ENCODE assay signal across 9 mouse cellular contexts in the genomic region with DNA sequence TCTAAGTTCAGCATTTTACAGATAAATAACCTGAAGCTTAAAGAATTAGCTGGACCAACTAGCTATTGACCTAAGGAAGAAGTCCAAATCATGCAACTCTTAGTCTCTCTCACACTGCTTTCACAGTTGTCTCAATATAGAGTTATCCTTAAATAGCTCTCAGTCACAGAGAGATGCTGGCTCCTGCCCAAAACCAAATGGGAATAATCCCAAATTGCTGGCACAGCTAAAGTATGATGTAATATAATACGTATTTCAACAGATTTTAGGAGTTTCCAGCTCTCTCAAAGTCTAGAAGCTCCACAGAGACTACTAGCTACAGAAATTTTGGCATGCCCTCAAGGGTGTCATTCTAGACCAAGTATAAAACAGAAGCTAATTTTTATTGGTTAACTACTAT. TPM values are rescaled to one million over a fixed set of nuclear protein-coding genes. Genes with fewer than 3 reads are reported as not detected.
A peak's percentile ranks its signal among the peaks of the same experiment; 100 is the strongest.
DNase-seq lines count a peak whose midpoint lies in the region; ATAC-seq and TF ChIP-seq lines count a peak whose summit lies in the region.
"Had no signal": no experiment of that assay in that cellular context is flagged by ENCODE, and none has a peak within 500 bp of the region (broad histone marks: within the 10 kb centered on the region; RNA-seq: fewer than 3 reads in every experiment).

No protein-coding gene starts in this region.

- H3K4me1 ChIP-seq in lung, embryonic 16.5 days (replicated peaks; ENCODE audit: control insufficient read depth, insufficient read depth, low read length): no peaks in the 10 kb centered on the region
- H3K4me1 ChIP-seq: midbrain, embryonic 12.5 days had no signal

- no peaks in the 10 kb centered on the region for H3K27me3 ChIP-seq in lung, embryonic 16.5 days (ENCODE audit: control insufficient read depth, insufficient read depth, low read depth, low read length)
- H3K27me3 ChIP-seq: midbrain, embryonic 12.5 days had no signal

- peak; percentile 40 to 49 for DNase-seq in cerebellum, postnatal 36 days
- DNase-seq in cerebellum, adult 11 months: no peak
- no peak for DNase-seq in lung, postnatal 25 days (ENCODE audit: low spot score)
- DNase-seq in layer of hippocampus, adult 2 months (ENCODE audit: low spot score in 2 of 2): peak; percentile 20 to 54
- DNase-seq in skeletal muscle tissue, adult 2 months (ENCODE audit: low read depth, low spot score): peak; percentile 14
- no peak for DNase-seq in c-Kit-positive CD71-positive TER-119-positive erythroid progenitor cells, embryonic 14.5 days (ENCODE audit: low spot score)

- WGBS in lung, embryonic 16.5 days: 22% methylated on average over 1 of the region's 1 CpGs

- H3K27ac ChIP-seq in lung, embryonic 16.5 days (ENCODE audit: low read length): no peak overlapping the region
- no peak overlapping the region for H3K27ac ChIP-seq in layer of hippocampus, adult 2 months
- H3K27ac ChIP-seq: midbrain, embryonic 12.5 days had no signal

- no peak for TF ChIP-seq CTCF in layer of hippocampus, adult 2 months (conservative IDR thresholded peaks at IDR 0.05)

- no peak overlapping the region for H3K4me3 ChIP-seq in lung, embryonic 16.5 days (ENCODE audit: low read length)
- no peak overlapping the region for H3K4me3 ChIP-seq in layer of hippocampus, adult 2 months
- H3K4me3 ChIP-seq: midbrain, embryonic 12.5 days had no signal

- H3K9me3 ChIP-seq in lung, embryonic 16.5 days (ENCODE audit: control insufficient read depth, low read length): no peaks in the 10 kb centered on the region
- H3K9me3 ChIP-seq: midbrain, embryonic 12.5 days had no signal

- H3K9ac ChIP-seq in lung, embryonic 16.5 days (ENCODE audit: low read length): no peak overlapping the region
- H3K9ac ChIP-seq: midbrain, embryonic 12.5 days had no signal

- no peak overlapping the region for H3K4me2 ChIP-seq in lung, embryonic 16.5 days (ENCODE audit: low read depth, low read length)
- H3K4me2 ChIP-seq: midbrain, embryonic 12.5 days had no signal

- no peaks in the 10 kb centered on the region for H3K36me3 ChIP-seq in lung, embryonic 16.5 days (ENCODE audit: control insufficient read depth, insufficient read depth, low read length)
- H3K36me3 ChIP-seq: midbrain, embryonic 12.5 days had no signal

- ATAC-seq in lung, embryonic 16.5 days (ENCODE audit: low read depth): peak; percentile 45; the same call in 1 of the 2 replicates
- no peak for ATAC-seq in granulocyte monocyte progenitor cell, adult 5-6 weeks (replicated peaks; ENCODE audit: poor library complexity, severe bottlenecking)

RNA-seq across cellular contexts. Expression of gene Tmem196, which starts 15.1 kb away (rescaled TPM):
- polyA plus RNA-seq in lung, embryonic 16.5 days (2015; fragmentation: Nextera tagmentation; extraction: Ambion mirVana): 0.93 and 1.0 TPM in 2 replicates
- total RNA-seq in layer of hippocampus, adult 2 months (2021): 10 to 100 TPM in 1 of 2 experiments, 1 to 10 TPM in 1; 8.3 to 10.4 TPM
- total RNA-seq in granulocyte monocyte progenitor cell, adult 5-6 weeks (2014; fragmentation: Nextera tagmentation): not detected in 2 replicates
- total RNA-seq in granulocyte monocyte progenitor cell, adult 5-6 weeks (2017): not detected in 2 replicates

Comparison
In these comparisons a context has a peak if more than half of its experiments do, and no peak if none do; other contexts are left out.
1. DNase-seq: peak in cerebellum, postnatal 36 days (2 of 2), layer of hippocampus, adult 2 months (2 of 2) and skeletal muscle tissue, adult 2 months (single experiment); none in cerebellum, adult 11 months (single experiment), lung, postnatal 25 days (single experiment) and c-Kit-positive CD71-positive TER-119-positive erythroid progenitor cells, embryonic 14.5 days (single experiment).
2. RNA of gene Tmem196, which starts 15.1 kb away (total RNA-seq): 8.3 to 10.4 TPM in layer of hippocampus, adult 2 months; not detected in granulocyte monocyte progenitor cell, adult 5-6 weeks; every median in the first group is over 4 times any median in the second.